Mouse (Mus musculus) cerebellum, postnatal 25 days (tissue): Measurements from ENCODE around the gene Lcp2.

ENCODE experiments used
- DNase-seq, 2 experiments: peaks; one replicate each; pipeline ENCODE4 v3.0.0; 2021; ENCODE audit warnings: mixed read lengths in 2 of 2

Lcp2 gene

DNA sequence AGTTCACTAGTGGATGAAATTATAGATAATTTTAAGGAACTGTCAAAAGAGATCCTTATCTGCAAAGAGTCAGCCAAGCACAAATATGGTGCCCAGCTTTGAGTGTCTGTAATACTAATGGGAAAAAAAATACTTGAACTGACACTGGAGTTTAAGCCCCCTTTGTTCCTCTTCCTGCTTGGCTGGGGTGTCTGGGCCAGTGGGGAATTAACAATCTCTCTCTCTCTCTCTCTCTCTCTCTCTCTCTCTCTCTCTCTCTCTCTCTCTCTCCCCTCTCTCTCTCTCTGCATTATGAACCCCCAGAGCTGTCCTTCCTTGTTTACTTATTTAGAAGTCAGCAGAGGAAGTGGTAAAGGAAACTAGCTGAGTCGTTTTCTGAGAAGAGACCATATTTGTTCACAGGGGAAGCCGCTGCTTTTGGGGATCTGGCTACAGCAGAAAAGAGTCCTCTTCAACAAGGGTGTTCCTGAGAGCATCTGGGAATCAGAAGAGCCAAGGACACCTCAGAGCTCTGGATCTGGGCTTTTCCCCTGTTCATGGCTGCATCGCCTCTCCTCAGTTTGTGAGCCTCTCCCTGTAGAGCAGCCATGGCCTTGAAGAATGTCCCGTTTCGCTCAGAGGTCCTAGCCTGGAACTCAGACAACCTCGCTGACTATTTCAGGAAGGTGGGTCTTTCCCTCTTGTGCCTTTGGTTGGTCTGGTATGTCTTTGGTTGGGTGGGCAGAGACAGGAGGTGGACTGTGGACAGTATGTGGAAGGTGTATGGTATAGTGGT, at the start of gene Lcp2:
Gene Lcp2 (plus strand): TSS at position 154 of the 775 bp plus-strand sequence.
- DNase-seq = no peak

DNA sequence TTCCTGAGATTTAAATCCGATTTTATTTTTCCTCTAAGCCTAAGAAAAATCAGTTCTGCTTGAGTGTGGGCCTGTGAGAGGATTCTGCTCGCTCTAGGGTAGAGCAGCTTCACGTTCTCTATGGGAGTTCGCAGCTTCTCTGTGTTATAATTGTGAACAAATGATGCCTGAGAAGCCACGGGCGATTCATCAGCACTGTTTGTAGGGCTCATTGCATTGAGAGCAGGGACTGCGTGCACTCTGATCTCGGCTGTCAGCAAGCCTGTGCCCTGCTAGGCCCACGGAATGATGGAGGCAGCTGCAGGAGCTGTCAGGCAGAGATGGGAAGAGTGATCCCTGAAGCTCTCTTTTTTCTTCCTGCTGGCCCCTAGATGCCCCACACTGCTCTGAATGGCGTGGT, 48.5 kb upstream of the Lcp2 start:
- no peak for DNase-seq

- DNase-seq = no peak
Measured at GRCm38 (mm10) chr11:34000416-34000815, 46.3 kb upstream of the Lcp2 start.

GRCm38 (mm10) chr11:34001938-34002592, 44.7 kb upstream of the Lcp2 start:
- peak; percentile 55 to 67 for DNase-seq

- DNase-seq = no peak
Measured at GRCm38 (mm10) chr11:34002593-34002965, 44.1 kb upstream of the Lcp2 start.

- no peak for DNase-seq
Measured at GRCm38 (mm10) chr11:34007616-34008015, 39.1 kb upstream of the Lcp2 start.

- no peak for DNase-seq
Measured at GRCm38 (mm10) chr11:34008214-34008613, 38.5 kb upstream of the Lcp2 start.

- peak; percentile 29 to 65 for DNase-seq
Measured at GRCm38 (mm10) chr11:34008702-34009101, 38.0 kb upstream of the Lcp2 start.

GRCm38 (mm10) chr11:34009316-34010087, 37.2 kb upstream of the Lcp2 start:
- DNase-seq = no peak

DNA sequence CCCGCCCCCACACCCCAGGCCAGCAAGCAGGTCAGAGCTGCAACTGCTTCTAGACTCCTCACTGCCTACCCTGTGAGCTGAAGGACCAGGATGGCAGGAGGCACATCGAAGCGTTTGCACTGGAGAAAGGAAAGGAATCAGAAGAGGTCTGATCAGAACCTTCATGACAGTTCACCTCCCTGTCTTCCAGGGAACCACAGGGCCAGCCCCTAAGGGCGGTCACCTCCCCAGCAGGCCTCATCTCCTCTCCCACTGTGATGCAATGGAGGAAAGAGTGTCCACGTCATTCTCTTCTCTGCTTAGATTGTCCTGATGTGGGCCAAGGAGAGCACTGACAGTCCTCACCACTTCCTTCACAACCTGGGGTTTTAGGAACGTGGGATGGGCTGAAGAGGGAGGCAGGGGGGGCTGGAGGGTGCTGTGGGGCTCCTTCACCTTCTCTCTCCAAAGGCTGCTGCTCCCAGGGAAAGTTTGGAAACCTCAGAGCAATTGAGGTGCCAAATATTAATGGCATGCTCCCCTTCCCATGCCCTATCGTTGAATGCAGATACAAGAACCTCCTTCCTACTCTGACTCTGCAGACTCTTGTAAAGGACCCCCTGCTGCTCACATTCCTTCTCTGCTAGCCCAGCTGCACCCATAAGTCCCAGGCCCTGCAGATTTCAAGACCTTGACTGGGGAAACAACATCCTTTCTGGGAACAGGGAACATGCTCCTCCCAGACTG, 36.4 kb upstream of the Lcp2 start:
- no peak for DNase-seq

GRCm38 (mm10) chr11:34010859-34011172, 35.9 kb upstream of the Lcp2 start:
- DNase-seq = no peak

DNA sequence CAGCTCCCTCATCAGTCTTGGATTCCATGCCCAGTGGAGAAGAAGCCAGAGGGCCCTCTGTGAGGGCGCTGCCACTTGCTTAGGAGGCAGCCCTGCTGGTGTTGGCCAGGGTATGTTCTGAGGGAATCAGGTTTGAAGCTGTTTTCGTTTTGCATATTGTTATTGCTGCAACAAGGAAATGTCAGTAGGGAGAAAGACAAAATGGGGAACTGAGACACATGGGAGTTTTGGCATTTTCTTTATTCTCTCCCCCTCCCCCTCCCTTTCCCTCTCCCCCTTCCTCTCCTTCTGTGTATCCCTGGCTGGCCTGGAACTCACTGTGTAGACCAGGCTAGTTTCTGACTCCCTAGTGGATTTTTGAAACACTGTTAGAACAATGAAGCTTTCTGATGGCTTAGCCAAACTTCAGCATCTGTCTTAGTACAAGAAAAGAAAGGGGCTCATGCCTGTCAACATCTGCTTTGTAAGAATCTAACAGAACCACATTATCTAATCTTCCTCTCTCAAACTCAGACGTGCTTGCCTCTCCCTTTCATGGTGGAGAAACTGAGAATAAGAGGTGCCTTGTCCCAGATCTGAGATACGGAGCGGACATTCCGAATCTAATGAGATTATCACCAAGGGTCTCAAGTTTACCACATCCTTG, 34.6 kb upstream of the Lcp2 start:
- no peak for DNase-seq

- DNase-seq = no peak
Measured at GRCm38 (mm10) chr11:34025091-34025490, 21.6 kb upstream of the Lcp2 start.

GRCm38 (mm10) chr11:34029658-34030057, 17.1 kb upstream of the Lcp2 start:
- no peak for DNase-seq

DNA sequence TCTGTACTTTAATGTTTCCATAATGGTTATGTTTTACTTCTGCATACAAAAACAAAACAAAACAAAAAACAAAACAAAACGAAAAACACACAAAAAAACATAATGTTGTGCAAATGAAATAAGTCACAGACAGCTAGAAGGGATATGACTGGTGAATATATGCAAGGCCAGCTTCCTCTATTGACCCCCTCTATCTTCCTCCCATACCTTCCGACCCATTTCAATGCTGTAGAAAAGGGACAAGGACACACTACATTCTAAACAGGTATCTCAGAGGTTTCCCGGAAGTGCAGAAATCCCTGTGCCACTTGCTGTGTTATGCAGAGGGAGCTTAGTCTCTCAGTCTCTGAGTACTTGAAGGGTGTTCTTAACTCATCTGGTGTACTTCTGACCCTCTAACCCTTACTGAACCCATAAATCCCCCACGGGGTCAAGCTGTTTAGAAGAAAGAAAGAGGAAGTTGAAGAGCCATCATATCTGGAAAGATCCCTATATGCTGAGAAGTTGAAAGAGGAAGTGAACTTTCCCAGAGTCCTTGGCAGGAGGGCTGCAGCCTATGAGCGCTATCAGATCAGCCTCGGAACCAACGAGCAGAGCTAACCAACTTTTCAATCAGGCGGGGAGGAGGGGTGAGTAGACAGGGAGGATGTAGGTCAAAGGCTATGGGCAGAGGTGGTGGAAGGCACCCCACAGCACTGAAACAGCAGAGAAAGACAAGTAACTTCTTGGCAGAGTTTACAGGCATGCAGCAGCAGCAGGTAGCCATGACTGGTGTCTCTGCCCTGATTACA, 15.5 kb upstream of the Lcp2 start:
- DNase-seq = no peak

- DNase-seq = no peak
Measured at GRCm38 (mm10) chr11:34034008-34034505, 12.7 kb upstream of the Lcp2 start.

- DNase-seq = no peak
Measured at GRCm38 (mm10) chr11:34034794-34035193, 11.9 kb upstream of the Lcp2 start.

- DNase-seq = no peak
Measured at GRCm38 (mm10) chr11:34035909-34036658, 10.6 kb upstream of the Lcp2 start.

DNA sequence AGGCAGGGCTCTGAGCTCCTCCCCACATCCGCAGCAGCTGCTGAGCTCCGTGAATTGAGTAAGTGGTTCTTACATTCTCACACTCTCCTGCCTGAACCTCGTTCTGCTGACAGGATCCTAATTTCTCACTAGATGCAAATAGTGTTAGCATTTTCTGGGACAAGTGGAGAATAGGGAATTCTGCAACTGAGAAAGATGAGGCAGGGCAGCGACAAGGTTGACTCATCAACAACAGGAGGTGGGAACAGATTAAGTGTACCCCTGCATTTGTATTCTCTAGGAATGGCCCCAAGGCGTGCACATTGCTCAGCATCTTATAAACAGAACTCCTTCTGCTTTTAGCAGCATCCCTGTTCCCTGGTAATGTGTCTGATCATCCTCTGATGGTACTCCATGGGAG, 6.7 kb upstream of the Lcp2 start:
- DNase-seq = no peak

- no peak for DNase-seq
Measured at GRCm38 (mm10) chr11:34042808-34043207, 3.9 kb upstream of the Lcp2 start.

DNA sequence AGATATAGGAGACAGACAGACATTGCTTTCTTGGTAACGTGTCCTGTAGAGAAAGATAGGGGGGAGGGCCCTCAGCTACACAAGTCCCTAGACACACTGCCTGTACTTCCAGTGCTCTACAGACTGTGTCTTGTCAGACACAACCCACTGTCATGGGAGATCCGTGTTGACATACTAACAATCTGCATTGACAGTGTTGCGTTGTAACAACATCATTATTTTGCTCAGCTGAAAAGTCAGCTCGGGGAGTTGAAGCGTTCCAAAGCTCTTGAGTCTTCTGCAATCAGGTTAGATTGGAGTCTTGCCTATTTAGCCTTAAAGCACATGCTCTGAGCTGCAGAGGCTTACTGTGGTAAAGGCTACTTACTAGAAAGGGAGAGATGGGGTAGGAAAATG, 820 bp downstream of the Lcp2 start:
- no peak for DNase-seq
